13 mouse cellular contexts compared by ENCODE assay signal in genomic region chr14:118750505-118751192, GRCm38 (mm10). TPM values are rescaled to one million over a fixed set of nuclear protein-coding genes. Genes with fewer than 3 reads are reported as not detected.
A peak's percentile ranks its signal among the peaks of the same experiment; 100 is the strongest.
DNase-seq lines count a peak whose midpoint lies in the region; ATAC-seq and TF ChIP-seq lines count a peak whose summit lies in the region.
"Had no signal": no experiment of that assay in that cellular context is flagged by ENCODE, and none has a peak within 500 bp of the region (broad histone marks: within the 10 kb centered on the region; RNA-seq: fewer than 3 reads in every experiment).

No protein-coding gene starts in this region.

- no peaks in the 10 kb centered on the region for H3K9me3 ChIP-seq in kidney, embryonic 15.5 days (replicated peaks)
- no peaks in the 10 kb centered on the region for H3K9me3 ChIP-seq in G1E (replicated peaks)
- no peaks in the 10 kb centered on the region for H3K9me3 ChIP-seq in embryonic facial prominence, embryonic 13.5 days
- H3K9me3 ChIP-seq: embryonic facial prominence, embryonic 15.5 days; heart, embryonic 10.5 days; limb, embryonic 13.5 days had no signal

- H3K36me3 ChIP-seq in kidney, embryonic 15.5 days, result no peaks in the 10 kb centered on the region
- H3K36me3 ChIP-seq in G1E (replicated peaks), result no peaks in the 10 kb centered on the region
- H3K36me3 ChIP-seq in embryonic facial prominence, embryonic 13.5 days, result no peaks in the 10 kb centered on the region
- H3K36me3 ChIP-seq: embryonic facial prominence, embryonic 15.5 days; heart, embryonic 10.5 days; limb, embryonic 13.5 days had no signal

- H3K4me2 ChIP-seq in kidney, embryonic 15.5 days, result no peak overlapping the region
- H3K4me2 ChIP-seq in embryonic facial prominence, embryonic 13.5 days, result no peak overlapping the region
- H3K4me2 ChIP-seq: embryonic facial prominence, embryonic 15.5 days; limb, embryonic 13.5 days had no signal

- peak; percentile 70; the same call in 1 of the 2 replicates for ATAC-seq in kidney, embryonic 15.5 days (replicated peaks; ENCODE audit: low FRiP score)
- peak; percentile 84 for ATAC-seq in G1E (ENCODE audit: extremely low read depth, insufficient number of reproducible peaks, low FRiP score, poor library complexity, severe bottlenecking)
- peak; percentile 20; the same call in 1 of the 2 replicates for ATAC-seq in embryonic facial prominence, embryonic 13.5 days (ENCODE audit: insufficient number of reproducible peaks, insufficient read depth, low FRiP score, low TSS enrichment, low read depth)

- no peak for TF ChIP-seq CTCF in G1E (IDR thresholded peaks at IDR 0.05; ENCODE audit: low read depth, low read length)
- TF ChIP-seq CTCF in gastrocnemius, adult 2 months (IDR thresholded peaks at IDR 0.05), result no peak

- no peak overlapping the region for H3K9ac ChIP-seq in kidney, embryonic 15.5 days
- no peak overlapping the region for H3K9ac ChIP-seq in embryonic facial prominence, embryonic 13.5 days
- H3K9ac ChIP-seq: embryonic facial prominence, embryonic 15.5 days; limb, embryonic 13.5 days had no signal

- H3K27ac ChIP-seq in kidney, embryonic 15.5 days, result no peak overlapping the region
- no peak overlapping the region for H3K27ac ChIP-seq in embryonic facial prominence, embryonic 13.5 days
- H3K27ac ChIP-seq in gastrocnemius, adult 2 months, result no peak overlapping the region
- H3K27ac ChIP-seq: embryonic facial prominence, embryonic 15.5 days; heart, embryonic 10.5 days; kidney, postnatal 0 days; limb, embryonic 13.5 days had no signal

- H3K27me3 ChIP-seq in kidney, embryonic 15.5 days, result no peaks in the 10 kb centered on the region
- H3K27me3 ChIP-seq in G1E (ENCODE audit: insufficient read depth, low read length), result no peaks in the 10 kb centered on the region
- H3K27me3 ChIP-seq in embryonic facial prominence, embryonic 13.5 days, result no peaks in the 10 kb centered on the region
- H3K27me3 ChIP-seq: embryonic facial prominence, embryonic 15.5 days; limb, embryonic 13.5 days had no signal

- no peaks in the 10 kb centered on the region for H3K4me1 ChIP-seq in kidney, embryonic 15.5 days
- peaks cover 36% of the 10 kb centered on the region for H3K4me1 ChIP-seq in G1E (ENCODE audit: insufficient read depth, low read depth, low read length)
- no peaks in the 10 kb centered on the region for H3K4me1 ChIP-seq in embryonic facial prominence, embryonic 13.5 days
- H3K4me1 ChIP-seq: embryonic facial prominence, embryonic 15.5 days; heart, embryonic 10.5 days; limb, embryonic 13.5 days had no signal

- WGBS in kidney, embryonic 15.5 days, result 80% methylated on average over 6 of the region's 6 CpGs
- WGBS in embryonic facial prominence, embryonic 13.5 days, result 84% methylated on average over 6 of the region's 6 CpGs

- H3K4me3 ChIP-seq in kidney, embryonic 15.5 days (replicated peaks), result no peak overlapping the region
- no peak overlapping the region for H3K4me3 ChIP-seq in G1E (ENCODE audit: low read depth, low read length)
- no peak overlapping the region for H3K4me3 ChIP-seq in embryonic facial prominence, embryonic 13.5 days
- H3K4me3 ChIP-seq in gastrocnemius, adult 2 months, result no peak overlapping the region
- H3K4me3 ChIP-seq: embryonic facial prominence, embryonic 15.5 days; heart, embryonic 10.5 days; limb, embryonic 13.5 days had no signal

- no peak for DNase-seq in kidney, postnatal 14 days
- peak; percentile 41 for DNase-seq in G1E (ENCODE audit: low spot score)
- DNase-seq in right cerebral cortex, postnatal 36 days (ENCODE audit: low spot score in 2 of 2), result peak; percentile 15 to 22
- DNase-seq in thymus, postnatal 36 days, result no peak
- DNase-seq in kidney, postnatal 4 days, result no peak
- DNase-seq in gastrocnemius, adult 2 months, result no peak

- intact Hi-C loops in gastrocnemius, adult 2 months (cut with DNase I), result no loop called here

RNA-seq across cellular contexts. Expression of gene Cldn10, which starts 37.1 kb away (rescaled TPM):
- polyA plus RNA-seq in kidney, embryonic 15.5 days (2015; fragmentation: Nextera tagmentation; extraction: Ambion mirVana), result 22.8 and 25.3 TPM in 2 replicates
- not detected in 2 replicates for total RNA-seq in G1E (2014; fragmentation: Nextera tagmentation)
- 0.16 TPM in 1 of 2 replicates, not detected in the other for total RNA-seq in G1E (2017)
- polyA plus RNA-seq in G1E (2012), result not detected in 2 replicates
- 3.8 and 5.5 TPM in 2 replicates for polyA plus RNA-seq in embryonic facial prominence, embryonic 13.5 days (2015; fragmentation: Nextera tagmentation; extraction: Ambion mirVana)
- total RNA-seq in gastrocnemius, adult 2 months (2021), result not detected
- total RNA-seq: monocyte, adult 5-6 weeks had no signal

RNA-seq across cellular contexts. Expression of gene Abcc4, which starts 44.6 kb away (rescaled TPM):
- polyA plus RNA-seq in kidney, embryonic 15.5 days (2015; fragmentation: Nextera tagmentation; extraction: Ambion mirVana), result 7.3 and 7.9 TPM in 2 replicates
- total RNA-seq in G1E (2014; fragmentation: Nextera tagmentation) (22.9 and 25.2 TPM in 2 replicates), G1E (2017) (13.3 and 16.2 TPM in 2 replicates)
- 9.7 and 10.5 TPM in 2 replicates for polyA plus RNA-seq in G1E (2012)
- polyA plus RNA-seq in embryonic facial prominence, embryonic 13.5 days (2015; fragmentation: Nextera tagmentation; extraction: Ambion mirVana), result 2.0 and 3.7 TPM in 2 replicates
- 10 to 100 TPM; 10.1 to 12.2 TPM for total RNA-seq in gastrocnemius, adult 2 months (2021)

Comparison
In these comparisons a context has a peak if more than half of its experiments do, and no peak if none do; other contexts are left out.
1. ATAC-seq: peak in every context shown above with its lines; median percentile 84 in G1E; 70 in kidney, embryonic 15.5 days; 20 in embryonic facial prominence, embryonic 13.5 days.
2. DNase-seq: peak in G1E (single experiment) and right cerebral cortex, postnatal 36 days (2 of 2); none in kidney, postnatal 14 days (single experiment), thymus, postnatal 36 days (0 of 2), kidney, postnatal 4 days (0 of 2) and gastrocnemius, adult 2 months (single experiment).